Mouse (Mus musculus) thymus, adult 2 months (tissue): Measurements from ENCODE around the gene Tulp2. TPM values are rescaled to one million over a fixed set of nuclear protein-coding genes. Genes with fewer than 3 reads are reported as not detected.

Experiments
- DNase-seq: peaks from one replicate; pipeline ENCODE4 v3.0.0; 2021
- H3K27ac ChIP-seq: fragments of 200-500 bp; 2 replicates; pipeline ENCODE4 v1.5.1; 2012; ENCODE audit warnings: low read length, control low read depth; ENCODE audit not compliant: control insufficient read depth, insufficient read depth
- H3K27me3 ChIP-seq: fragments of 200-500 bp; 2 replicates; pipeline ENCODE4 v1.6.1; 2012; ENCODE audit warnings: mild to moderate bottlenecking, low read length, moderate library complexity, mixed read lengths; ENCODE audit not compliant: control insufficient read depth, insufficient read depth
- H3K36me3 ChIP-seq: fragments of 200-500 bp; 2 replicates; pipeline ENCODE4 v1.6.1; 2012; ENCODE audit warnings: mild to moderate bottlenecking, low read length, moderate library complexity; ENCODE audit not compliant: control insufficient read depth, insufficient read depth
- H3K4me1 ChIP-seq: fragments of 200-500 bp; replicated peaks from 2 replicates; pipeline ENCODE4 v1.6.1; 2012; ENCODE audit warnings: low read length; ENCODE audit not compliant: control insufficient read depth, insufficient read depth
- H3K4me3 ChIP-seq: fragments of 200-500 bp; 2 replicates; pipeline ENCODE4 v1.5.1; 2012; ENCODE audit warnings: mild to moderate bottlenecking, low read length, control low read depth, moderate library complexity; ENCODE audit not compliant: control insufficient read depth, insufficient read depth
- CTCF ChIP-seq: fragments of 200-500 bp; IDR thresholded peaks from 2 replicates; pipeline ENCODE4 v1.5.1; 2012; ENCODE audit warnings: mild to moderate bottlenecking, control low read depth, low read length, moderate library complexity, borderline replicate concordance; ENCODE audit not compliant: control insufficient read depth, poor library complexity, insufficient read depth; ENCODE audit errors: extremely low read depth
- POLR2A ChIP-seq: fragments of 200-500 bp; IDR thresholded peaks from 2 replicates; pipeline ENCODE4 v1.6.1; 2012; ENCODE audit warnings: mild to moderate bottlenecking, low read length, control low read depth, moderate library complexity; ENCODE audit not compliant: control insufficient read depth, poor library complexity, insufficient read depth; ENCODE audit errors: extremely low read depth
- WGBS: fragments of 180-500 bp; shearing (Covaris S2); methylation state at CpG from one replicate; pipeline ENCODE4 v1.1.7; 2018; 5-methylcytosine and 5-hydroxymethylcytosine counted together
- polyA plus RNA-seq: library from polyadenylated mRNA; depleted of rRNA; stranded (reverse); fragments of >200 nt; gene quantifications from 2 replicates; pipeline ENCODE4 v1.2.3, GENCODE M21; 2012; rRNA removed

Tulp2 gene
- 2.5 and 3.0 TPM in 2 replicates for polyA plus RNA-seq

- 63% methylated on average over 15 of the region's 15 CpGs for WGBS
- no peaks in the 10 kb centered on the region for H3K27me3 ChIP-seq
- H3K4me3 ChIP-seq, result no peak within 1 kb of the TSS
- TF ChIP-seq CTCF, result no peak
- no peak for TF ChIP-seq POLR2A
- H3K4me1 ChIP-seq, result no peaks in the 10 kb centered on the region
- DNase-seq, result peak; percentile 74
- no peak within 1 kb of the TSS for H3K27ac ChIP-seq
- H3K36me3 ChIP-seq, result no peaks in the 10 kb centered on the region
These were observed at the start of gene Tulp2 for GRCm38 (mm10) chr7:45481374-45481927. TSS of gene Tulp2 (plus strand) at chr7:45481877.

- Histone ChIP-seq H3K36me3 (peaks cover 7% of the 10 kb centered on the region), H3K4me1 (peaks cover 22% of the 10 kb centered on the region), H3K27me3 (no peaks in the 10 kb centered on the region), H3K4me3 (peak overlapping the region; percentile 74), H3K27ac (peak overlapping the region; percentile 38; the same call in 1 of the 2 replicates)
- WGBS, result under 1% methylated on average over 7 of the region's 7 CpGs
- TF ChIP-seq POLR2A, result 0 out of 2 replicates have a peak, but pooled peaks have one; percentile 10
- no peak for TF ChIP-seq CTCF
- DNase-seq, result no peak
These were observed 47.9 kb upstream of the Tulp2 start for GRCm38 (mm10) chr7:45433835-45434202.

DNA sequence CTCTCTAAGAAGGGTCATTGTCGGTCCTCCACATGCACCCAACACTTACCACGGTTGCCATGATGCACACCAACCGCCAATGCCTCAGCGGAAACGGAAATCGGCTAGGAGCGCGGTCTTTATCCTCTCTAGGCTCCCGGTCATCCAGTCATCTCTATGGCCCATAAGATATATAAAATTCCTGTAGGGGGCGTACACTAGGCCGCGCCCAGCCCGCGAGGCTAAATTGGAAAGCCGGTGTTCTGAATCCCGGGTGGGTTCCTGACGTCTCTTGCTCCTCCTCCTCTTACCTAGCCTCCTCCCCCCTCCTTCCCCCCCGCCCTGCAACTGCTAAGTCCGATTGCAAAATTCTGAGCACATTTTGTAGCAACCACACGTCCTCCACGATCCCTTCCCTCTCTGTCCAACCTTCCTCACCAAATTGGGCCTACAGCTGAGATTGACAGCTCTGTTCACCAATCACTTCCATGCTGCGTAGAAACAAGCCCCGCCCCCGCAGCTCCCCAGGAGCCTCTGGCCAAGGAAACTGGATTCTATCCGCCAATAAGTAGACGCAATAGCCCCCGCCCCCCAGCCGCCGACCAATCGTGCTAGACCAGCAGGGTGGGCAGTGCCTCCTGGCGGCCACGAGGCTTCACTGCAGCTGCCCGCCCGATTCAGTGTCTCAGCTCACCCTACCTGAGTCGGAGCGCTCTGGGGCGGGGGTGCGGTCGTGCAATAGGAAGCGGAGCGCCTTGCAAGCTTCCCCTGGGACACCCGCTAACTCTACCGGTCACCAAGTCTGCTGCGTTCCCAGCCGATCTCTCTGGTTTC lies 47.3 kb upstream of the Tulp2 start, which contains the start of gene Gys1:
Gene Gys1 (plus strand): TSS at position 642 of the 813 bp plus-strand sequence.
- DNase-seq, result peak; percentile 100
- TF ChIP-seq CTCF (peak; percentile 97), POLR2A (peak; percentile 16)
- H3K27ac ChIP-seq, result peak within 1 kb of the TSS; percentile 77; the same call in 1 of the 2 replicates
- peaks cover 22% of the 10 kb centered on the region for H3K4me1 ChIP-seq
- H3K27me3 ChIP-seq, result no peaks in the 10 kb centered on the region
- H3K36me3 ChIP-seq, result peaks cover under 1% of the 10 kb centered on the region; the same call in 1 of the 2 replicates
- under 1% methylated on average over 45 of the region's 45 CpGs for WGBS
- peak within 1 kb of the TSS; percentile 74 for H3K4me3 ChIP-seq

DNA sequence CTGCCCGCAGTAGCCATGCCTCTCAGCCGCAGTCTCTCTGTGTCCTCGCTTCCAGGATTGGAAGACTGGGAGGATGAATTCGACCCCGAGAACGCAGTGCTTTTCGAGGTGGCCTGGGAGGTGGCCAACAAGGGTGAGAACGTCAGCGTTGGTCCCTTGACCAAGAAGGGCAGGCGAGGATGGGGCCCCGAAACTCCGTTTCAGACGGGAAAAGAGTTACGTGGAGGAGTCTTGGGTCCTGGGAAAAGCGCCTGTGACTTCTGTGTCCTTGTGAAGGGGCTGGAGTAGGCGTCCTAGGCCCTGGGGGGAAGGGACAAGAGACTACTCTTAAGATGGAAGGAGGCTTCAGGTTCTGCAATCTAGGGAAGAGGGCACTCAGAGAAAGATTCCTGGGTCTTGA lies 46.6 kb upstream of the Tulp2 start:
- no peak for DNase-seq
- no peak overlapping the region for H3K27ac ChIP-seq
- peak overlapping the region; percentile 53 for H3K4me3 ChIP-seq
- no peaks in the 10 kb centered on the region for H3K36me3 ChIP-seq
- no peak for TF ChIP-seq CTCF
- TF ChIP-seq POLR2A, result no peak
- H3K27me3 ChIP-seq, result no peaks in the 10 kb centered on the region
- H3K4me1 ChIP-seq, result peaks cover 22% of the 10 kb centered on the region
- WGBS, result 6% methylated on average over 16 of the region's 16 CpGs

GRCm38 (mm10) chr7:45436444-45436843 lies 45.2 kb upstream of the Tulp2 start:
- TF ChIP-seq POLR2A, result no peak
- no peak for TF ChIP-seq CTCF
- no peak for DNase-seq
- H3K27ac ChIP-seq, result no peak overlapping the region
- peaks cover 22% of the 10 kb centered on the region for H3K4me1 ChIP-seq
- no peaks in the 10 kb centered on the region for H3K27me3 ChIP-seq
- 95% methylated on average over 5 of the region's 5 CpGs for WGBS
- no peaks in the 10 kb centered on the region for H3K36me3 ChIP-seq
- no peak overlapping the region for H3K4me3 ChIP-seq

GRCm38 (mm10) chr7:45437046-45437445 lies 44.6 kb upstream of the Tulp2 start:
- no peak for TF ChIP-seq CTCF
- TF ChIP-seq POLR2A, result no peak
- Histone ChIP-seq H3K27ac (no peak overlapping the region), H3K4me1 (peaks cover 22% of the 10 kb centered on the region), H3K27me3 (no peaks in the 10 kb centered on the region), H3K36me3 (no peaks in the 10 kb centered on the region), H3K4me3 (no peak overlapping the region)
- WGBS, result 91% methylated on average over 6 of the region's 6 CpGs
- DNase-seq, result no peak
